Mouse (Mus musculus) heart, embryonic 11.5 days (tissue): Measurements from ENCODE around the gene Mrpl38. TPM values are rescaled to one million over a fixed set of nuclear protein-coding genes. Genes with fewer than 3 reads are reported as not detected.

ENCODE experiments used
- ATAC-seq: fragments of 200-750 bp; cut with Nextera tagmentation; replicated peaks from 2 replicates; pipeline ENCODE4 v1.8.0; 2017; ENCODE audit warnings: moderate library complexity; ENCODE audit not compliant: insufficient number of reproducible peaks, low FRiP score, low TSS enrichment
- H3K27ac ChIP-seq: fragments of 300-500 bp; sonication (generic); 2 replicates; pipeline ENCODE4 v1.5.1; 2014; ENCODE audit warnings: mild to moderate bottlenecking, low read depth, low read length
- H3K27me3 ChIP-seq: fragments of 300-500 bp; sonication (generic); 2 replicates; pipeline ENCODE4 v1.6.1; 2014; ENCODE audit warnings: mild to moderate bottlenecking, low read length, mixed read lengths; ENCODE audit not compliant: control insufficient read depth, insufficient read depth
- H3K36me3 ChIP-seq: fragments of 300-500 bp; sonication (generic); 2 replicates; pipeline ENCODE4 v1.6.1; 2014; ENCODE audit warnings: mild to moderate bottlenecking, low read length, moderate library complexity, mixed read lengths; ENCODE audit not compliant: control insufficient read depth, insufficient read depth
- H3K4me1 ChIP-seq: fragments of 300-500 bp; sonication (generic); 2 replicates; pipeline ENCODE4 v1.6.1; 2014; ENCODE audit warnings: low read length; ENCODE audit not compliant: control insufficient read depth, insufficient read depth
- H3K4me2 ChIP-seq: fragments of 300-500 bp; sonication (generic); 2 replicates; pipeline ENCODE4 v1.6.1; 2014; ENCODE audit warnings: mild to moderate bottlenecking, moderate library complexity
- H3K4me3 ChIP-seq: fragments of 300-500 bp; sonication (generic); 2 replicates; pipeline ENCODE4 v1.5.1; 2014; ENCODE audit warnings: low read depth, low read length
- H3K9ac ChIP-seq: fragments of 300-500 bp; sonication (generic); 2 replicates; pipeline ENCODE4 v1.6.1; 2014; ENCODE audit warnings: mild to moderate bottlenecking, low read depth, low read length, moderate library complexity
- H3K9me3 ChIP-seq: fragments of 300-500 bp; sonication (generic); replicated peaks from 2 replicates; pipeline ENCODE4 v1.6.1; 2016; ENCODE audit warnings: low read length; ENCODE audit not compliant: control insufficient read depth
- WGBS: fragments of 180-500 bp; shearing (Covaris S2); extraction: QIAGEN DNeasy Blood & Tissue Kit; methylation state at CpG from one replicate; pipeline ENCODE4 v1.1.7; 2014; ENCODE audit not compliant: insufficient replicate concordance; 5-methylcytosine and 5-hydroxymethylcytosine counted together
- polyA plus RNA-seq: library from polyadenylated mRNA; unstranded; fragments of >200 nt; fragmentation: Nextera tagmentation; extraction: Ambion mirVana; gene quantifications from 2 replicates; pipeline ENCODE4 v1.2.1, GENCODE M21; 2014

Gene Mrpl38
- polyA plus RNA-seq, 1 experiment from 2014 or later: 116 TPM

GRCm38 (mm10) chr11:116104006-116104646 is 34.5 kb downstream of the Mrpl38 start:
- H3K4me2 ChIP-seq: peak overlapping the region; percentile 24
- 32% methylated on average over 14 of the region's 14 CpGs for WGBS

GRCm38 (mm10) chr11:116103572-116103971 is 35.1 kb downstream of the Mrpl38 start:
- no peak for ATAC-seq
- no peak overlapping the region for H3K4me3 ChIP-seq
- peaks cover 89% of the 10 kb centered on the region for H3K4me1 ChIP-seq
- H3K4me2 ChIP-seq: peak overlapping the region; percentile 24; the same call in 1 of the 2 replicates
- H3K27me3 ChIP-seq: peaks cover 12% of the 10 kb centered on the region
- no peaks in the 10 kb centered on the region for H3K36me3 ChIP-seq
- H3K9ac ChIP-seq: peak overlapping the region; percentile 34; the same call in 1 of the 2 replicates
- WGBS: 48% methylated on average over 12 of the region's 12 CpGs
- peak overlapping the region; percentile 96 for H3K27ac ChIP-seq
- H3K9me3 ChIP-seq: no peaks in the 10 kb centered on the region

More at GRCm38 (mm10) chr11:116104006-116104646, 34.5 kb downstream of the Mrpl38 start:
- Histone ChIP-seq H3K9me3 (no peaks in the 10 kb centered on the region), H3K4me1 (peaks cover 86% of the 10 kb centered on the region), H3K9ac (peak overlapping the region; percentile 65), H3K27ac (peak overlapping the region; percentile 96), H3K27me3 (peaks cover 12% of the 10 kb centered on the region), H3K36me3 (no peaks in the 10 kb centered on the region), H3K4me3 (no peak overlapping the region)
- peak; percentile 74 for ATAC-seq

GRCm38 (mm10) chr11:116102472-116102871 is 36.2 kb downstream of the Mrpl38 start:
- H3K9ac ChIP-seq: peak overlapping the region; percentile 56
- peaks cover 82% of the 10 kb centered on the region for H3K4me1 ChIP-seq
- WGBS: 53% methylated on average over 3 of the region's 4 CpGs
- H3K27ac ChIP-seq: peak overlapping the region; percentile 92
- H3K4me3 ChIP-seq: no peak overlapping the region
- H3K9me3 ChIP-seq: no peaks in the 10 kb centered on the region
- no peak for ATAC-seq
- H3K27me3 ChIP-seq: peaks cover 3% of the 10 kb centered on the region; the same call in 1 of the 2 replicates
- H3K4me2 ChIP-seq: no peak overlapping the region
- no peaks in the 10 kb centered on the region for H3K36me3 ChIP-seq

- Histone ChIP-seq H3K27me3 (no peaks in the 10 kb centered on the region; the same call in 1 of the 2 replicates), H3K4me3 (no peak overlapping the region), H3K9me3 (no peaks in the 10 kb centered on the region), H3K9ac (peak overlapping the region; percentile 56), H3K27ac (peak overlapping the region; percentile 92), H3K4me1 (peaks cover 77% of the 10 kb centered on the region), H3K36me3 (no peaks in the 10 kb centered on the region), H3K4me2 (peak overlapping the region; percentile 20; the same call in 1 of the 2 replicates)
- WGBS: 42% methylated on average over 11 of the region's 11 CpGs
- ATAC-seq: peak; percentile 6; the same call in 1 of the 2 replicates
Observed at GRCm38 (mm10) chr11:116101931-116102381, 36.7 kb downstream of the Mrpl38 start.

GRCm38 (mm10) chr11:116100839-116101238 is 37.8 kb downstream of the Mrpl38 start:
- H3K4me2 ChIP-seq: no peak overlapping the region
- peak overlapping the region; percentile 92 for H3K27ac ChIP-seq
- peak overlapping the region; percentile 43 for H3K9ac ChIP-seq
- H3K36me3 ChIP-seq: no peaks in the 10 kb centered on the region
- no peaks in the 10 kb centered on the region for H3K27me3 ChIP-seq
- no peak overlapping the region for H3K4me3 ChIP-seq
- WGBS: 75% methylated on average over 7 of the region's 7 CpGs
- peaks cover 66% of the 10 kb centered on the region for H3K4me1 ChIP-seq
- ATAC-seq: no peak
- H3K9me3 ChIP-seq: no peaks in the 10 kb centered on the region

- 39% methylated on average over 6 of the region's 6 CpGs for WGBS
- no peak for ATAC-seq
- Histone ChIP-seq H3K36me3 (no peaks in the 10 kb centered on the region), H3K27me3 (no peaks in the 10 kb centered on the region), H3K4me3 (no peak overlapping the region), H3K4me2 (no peak overlapping the region; the same call in 1 of the 2 replicates), H3K9me3 (no peaks in the 10 kb centered on the region), H3K4me1 (peaks cover 62% of the 10 kb centered on the region), H3K9ac (peak overlapping the region; percentile 43), H3K27ac (peak overlapping the region; percentile 92)
Observed at GRCm38 (mm10) chr11:116100385-116100784, 38.3 kb downstream of the Mrpl38 start.

GRCm38 (mm10) chr11:116099462-116099861 is 39.2 kb downstream of the Mrpl38 start:
- H3K27ac ChIP-seq: peak overlapping the region; percentile 92
- no peak overlapping the region for H3K9ac ChIP-seq
- no peaks in the 10 kb centered on the region for H3K36me3 ChIP-seq
- no peak overlapping the region for H3K4me3 ChIP-seq
- no peaks in the 10 kb centered on the region for H3K27me3 ChIP-seq
- WGBS: 85% methylated on average over 6 of the region's 6 CpGs
- no peak for ATAC-seq
- no peaks in the 10 kb centered on the region for H3K9me3 ChIP-seq
- peaks cover 56% of the 10 kb centered on the region for H3K4me1 ChIP-seq
- H3K4me2 ChIP-seq: no peak overlapping the region

GRCm38 (mm10) chr11:116098711-116099460 is 39.8 kb downstream of the Mrpl38 start:
- 65% methylated on average over 14 of the region's 14 CpGs for WGBS
- ATAC-seq: no peak
- Histone ChIP-seq H3K4me2 (no peak overlapping the region), H3K27ac (peak overlapping the region; percentile 92), H3K4me3 (no peak overlapping the region), H3K9ac (no peak overlapping the region), H3K27me3 (no peaks in the 10 kb centered on the region), H3K9me3 (no peaks in the 10 kb centered on the region), H3K4me1 (peaks cover 51% of the 10 kb centered on the region), H3K36me3 (no peaks in the 10 kb centered on the region)
